In genomic region chr6:61068117-61068489, GRCm38 (mm10) we compare ENCODE assay signal across 14 mouse cellular contexts.
A peak's percentile ranks its signal among the peaks of the same experiment; 100 is the strongest.
DNase-seq lines count a peak whose midpoint lies in the region; ATAC-seq and TF ChIP-seq lines count a peak whose summit lies in the region.
"Had no signal": no experiment of that assay in that cellular context is flagged by ENCODE, and none has a peak within 500 bp of the region (broad histone marks: within the 10 kb centered on the region; RNA-seq: fewer than 3 reads in every experiment).

No protein-coding gene starts in this region.

- H3K79me2 ChIP-seq in heart, adult 2 months (replicated peaks; ENCODE audit: control insufficient read depth, insufficient read depth, low read length): no peaks in the 10 kb centered on the region

- H3K4me1 ChIP-seq in hindbrain, embryonic 10.5 days (replicated peaks): peaks cover 18% of the 10 kb centered on the region
- H3K4me1 ChIP-seq in hindbrain, embryonic 13.5 days (replicated peaks): peaks cover 20% of the 10 kb centered on the region
- peaks cover 2% of the 10 kb centered on the region; the same call in 1 of the 2 replicates for H3K4me1 ChIP-seq in neural tube, embryonic 11.5 days (ENCODE audit: control insufficient read depth, insufficient read depth, low read length)
- H3K4me1 ChIP-seq in hindbrain, embryonic 12.5 days: peaks cover 16% of the 10 kb centered on the region
- peaks cover 19% of the 10 kb centered on the region; the same call in 1 of the 2 replicates for H3K4me1 ChIP-seq in neural tube, embryonic 14.5 days (ENCODE audit: control insufficient read depth, insufficient read depth, low read length)
- H3K4me1 ChIP-seq in heart, adult 2 months (ENCODE audit: control insufficient read depth, insufficient read depth, low read length): no peaks in the 10 kb centered on the region

- H3K27me3 ChIP-seq in hindbrain, embryonic 10.5 days (ENCODE audit: insufficient read depth, poor library complexity, severe bottlenecking): no peaks in the 10 kb centered on the region
- no peaks in the 10 kb centered on the region for H3K27me3 ChIP-seq in hindbrain, embryonic 13.5 days
- H3K27me3 ChIP-seq in neural tube, embryonic 11.5 days (ENCODE audit: control insufficient read depth, insufficient read depth, low read length): no peaks in the 10 kb centered on the region
- H3K27me3 ChIP-seq in hindbrain, embryonic 12.5 days: no peaks in the 10 kb centered on the region
- no peaks in the 10 kb centered on the region for H3K27me3 ChIP-seq in neural tube, embryonic 14.5 days (ENCODE audit: control insufficient read depth, insufficient read depth, low read length)
- no peaks in the 10 kb centered on the region for H3K27me3 ChIP-seq in heart, adult 2 months (ENCODE audit: control insufficient read depth, insufficient read depth, low read length)

- H3K36me3 ChIP-seq in hindbrain, embryonic 10.5 days: no peaks in the 10 kb centered on the region
- H3K36me3 ChIP-seq in hindbrain, embryonic 13.5 days: no peaks in the 10 kb centered on the region
- H3K36me3 ChIP-seq in neural tube, embryonic 11.5 days (ENCODE audit: control insufficient read depth, insufficient read depth, low read length): no peaks in the 10 kb centered on the region
- H3K36me3 ChIP-seq in hindbrain, embryonic 12.5 days: no peaks in the 10 kb centered on the region
- no peaks in the 10 kb centered on the region for H3K36me3 ChIP-seq in neural tube, embryonic 14.5 days (ENCODE audit: control insufficient read depth, insufficient read depth, low read length)
- H3K36me3 ChIP-seq in heart, adult 2 months (ENCODE audit: control insufficient read depth, insufficient read depth, low read length): no peaks in the 10 kb centered on the region

- DNase-seq in hindbrain, embryonic 10.5 days (ENCODE audit: low spot score): no peak
- DNase-seq in neural tube, embryonic 11.5 days (ENCODE audit: low spot score): no peak
- DNase-seq in neural tube, embryonic 10.5 days (ENCODE audit: extremely low spot score, low spot score): no peak
- DNase-seq in heart, adult 8-10 months (ENCODE audit: low spot score): no peak
- no peak for DNase-seq in heart, adult 2 months
- DNase-seq: adrenal gland, postnatal 36 days; cerebellum, adult 2 months; gastrocnemius, postnatal 25 days; heart, postnatal 14 days; layer of hippocampus, adult 9-11 months had no signal

- H3K4me3 ChIP-seq in hindbrain, embryonic 10.5 days: peak overlapping the region; percentile 14; the same call in 1 of the 2 replicates
- H3K4me3 ChIP-seq in hindbrain, embryonic 13.5 days: no peak overlapping the region
- H3K4me3 ChIP-seq in neural tube, embryonic 11.5 days (ENCODE audit: low read depth, low read length): no peak overlapping the region
- no peak overlapping the region for H3K4me3 ChIP-seq in hindbrain, embryonic 12.5 days
- H3K4me3 ChIP-seq in neural tube, embryonic 14.5 days (ENCODE audit: low read depth, low read length): no peak overlapping the region
- no peak overlapping the region for H3K4me3 ChIP-seq in heart, adult 2 months
- H3K4me3 ChIP-seq: erythroblast, embryonic 14.5 days had no signal

- no peak for ATAC-seq in hindbrain, embryonic 13.5 days (ENCODE audit: low FRiP score)
- peak; percentile 37; the same call in 1 of the 2 replicates for ATAC-seq in neural tube, embryonic 11.5 days (ENCODE audit: insufficient read depth, low FRiP score, low TSS enrichment)
- ATAC-seq in hindbrain, embryonic 12.5 days (ENCODE audit: low FRiP score): peak; percentile 31; the same call in 1 of the 2 replicates
- ATAC-seq in neural tube, embryonic 14.5 days (ENCODE audit: low read depth): peak; percentile 22; the same call in 1 of the 2 replicates

- H3K4me2 ChIP-seq in hindbrain, embryonic 13.5 days: no peak overlapping the region
- H3K4me2 ChIP-seq in neural tube, embryonic 11.5 days (ENCODE audit: low read depth): no peak overlapping the region
- H3K4me2 ChIP-seq in hindbrain, embryonic 12.5 days (replicated peaks): no peak overlapping the region; the same call in 1 of the 2 replicates
- H3K4me2 ChIP-seq in neural tube, embryonic 14.5 days (ENCODE audit: low read depth, low read length): no peak overlapping the region

- no peak for TF ChIP-seq EP300 in heart, adult 2 months (IDR thresholded peaks at IDR 0.05; ENCODE audit: insufficient read depth, low read depth, low read length)

- 28% methylated on average over 1 of the region's 1 CpGs for WGBS in hindbrain, embryonic 10.5 days
- 19% methylated on average over 1 of the region's 1 CpGs for WGBS in hindbrain, embryonic 13.5 days
- WGBS in neural tube, embryonic 11.5 days: 0% methylated on average over 1 of the region's 1 CpGs
- WGBS in hindbrain, embryonic 12.5 days: 7% methylated on average over 1 of the region's 1 CpGs
- WGBS in neural tube, embryonic 14.5 days: 0% methylated on average over 1 of the region's 1 CpGs
- WGBS in heart, adult 2 months: 43% methylated on average over 1 of the region's 1 CpGs

- no peak overlapping the region for H3K9ac ChIP-seq in hindbrain, embryonic 13.5 days
- H3K9ac ChIP-seq in neural tube, embryonic 11.5 days (ENCODE audit: low read length): no peak overlapping the region
- H3K9ac ChIP-seq in hindbrain, embryonic 12.5 days: no peak overlapping the region
- no peak overlapping the region for H3K9ac ChIP-seq in neural tube, embryonic 14.5 days (replicated peaks; ENCODE audit: low read depth, low read length)
- no peak overlapping the region for H3K9ac ChIP-seq in heart, adult 2 months (ENCODE audit: low read depth, low read length)

- no peak for TF ChIP-seq POLR2A in heart, adult 2 months (IDR thresholded peaks at IDR 0.05; ENCODE audit: insufficient read depth, low read depth, low read length)

- no peaks in the 10 kb centered on the region for H3K9me3 ChIP-seq in hindbrain, embryonic 10.5 days
- no peaks in the 10 kb centered on the region for H3K9me3 ChIP-seq in hindbrain, embryonic 13.5 days
- no peaks in the 10 kb centered on the region for H3K9me3 ChIP-seq in neural tube, embryonic 11.5 days (ENCODE audit: control insufficient read depth, low read length)
- no peaks in the 10 kb centered on the region for H3K9me3 ChIP-seq in hindbrain, embryonic 12.5 days (replicated peaks)
- no peaks in the 10 kb centered on the region for H3K9me3 ChIP-seq in neural tube, embryonic 14.5 days (ENCODE audit: control insufficient read depth, low read length)

- intact Hi-C loops in heart, adult 2 months (cut with DNase I): no loop called here

- H3K27ac ChIP-seq in hindbrain, embryonic 10.5 days: 0 out of 2 replicates have a peak overlapping the region, but pooled peaks have one; percentile 54
- H3K27ac ChIP-seq in hindbrain, embryonic 13.5 days: no peak overlapping the region
- no peak overlapping the region for H3K27ac ChIP-seq in neural tube, embryonic 11.5 days (ENCODE audit: low read depth, low read length)
- no peak overlapping the region for H3K27ac ChIP-seq in hindbrain, embryonic 12.5 days
- no peak overlapping the region; the same call in 1 of the 2 replicates for H3K27ac ChIP-seq in neural tube, embryonic 14.5 days (ENCODE audit: low read depth, low read length)
- H3K27ac ChIP-seq in heart, adult 2 months: no peak overlapping the region

- no peak for TF ChIP-seq CTCF in heart, adult 2 months (IDR thresholded peaks at IDR 0.05)
